Mouse (Mus musculus): ENCODE measurements around the gene Extl2. TPM values are rescaled to one million over a fixed set of nuclear protein-coding genes. Genes with fewer than 3 reads are reported as not detected.

Gene Extl2
- polyA plus RNA-seq (2014; fragmentation: Nextera tagmentation; extraction: Ambion mirVana) = 28.7 and 31.0 TPM in 2 replicates

GRCm38 (mm10) chr3:116006978-116007940 lies at the start of gene Extl2, which contains the start of gene Slc30a7:
TSS of gene Extl2 (plus strand) at chr3:116007462.
TSS of gene Slc30a7 (minus strand) at chr3:116007406.
- ATAC-seq (ENCODE audit: low FRiP score) (peak; percentile 95), DNase-seq (ENCODE audit: low spot score) (peak; percentile 91)
- Histone ChIP-seq H3K36me3 (ENCODE audit: control insufficient read depth, insufficient read depth, low read length) (no peaks in the 10 kb centered on the region), H3K4me1 (replicated peaks; ENCODE audit: control insufficient read depth, insufficient read depth, low read length) (no peaks in the 10 kb centered on the region), H3K9ac (ENCODE audit: low read depth, low read length) (peak within 1 kb of the TSS; percentile 88), H3K27me3 (ENCODE audit: control insufficient read depth, insufficient read depth, low read length) (no peaks in the 10 kb centered on the region), H3K9me3 (ENCODE audit: control insufficient read depth, low read length) (no peaks in the 10 kb centered on the region), H3K4me2 (replicated peaks; ENCODE audit: low read depth, low read length) (peak within 1 kb of the TSS; percentile 92), H3K4me3 (ENCODE audit: low read depth, low read length) (peak within 1 kb of the TSS; percentile 91), H3K27ac (ENCODE audit: low read depth, low read length) (peak within 1 kb of the TSS; percentile 79)
- under 1% methylated on average over 62 of the region's 67 CpGs for WGBS

GRCm38 (mm10) chr3:115961311-115962027 lies 45.8 kb upstream of the Extl2 start:
- ATAC-seq (ENCODE audit: low FRiP score) (no peak), DNase-seq (ENCODE audit: low spot score) (no peak)
- no peaks in the 10 kb centered on the region for H3K27me3 ChIP-seq (ENCODE audit: control insufficient read depth, insufficient read depth, low read length)
- no peak overlapping the region for H3K27ac ChIP-seq (ENCODE audit: low read depth, low read length)
- H3K9me3 ChIP-seq (ENCODE audit: control insufficient read depth, low read length) = no peaks in the 10 kb centered on the region
- H3K4me1 ChIP-seq (replicated peaks; ENCODE audit: control insufficient read depth, insufficient read depth, low read length) = no peaks in the 10 kb centered on the region
- no peak overlapping the region for H3K4me3 ChIP-seq (ENCODE audit: low read depth, low read length)
- no peaks in the 10 kb centered on the region for H3K36me3 ChIP-seq (ENCODE audit: control insufficient read depth, insufficient read depth, low read length)
- 81% methylated on average over 11 of the region's 11 CpGs for WGBS
- no peak overlapping the region for H3K9ac ChIP-seq (ENCODE audit: low read depth, low read length)
- H3K4me2 ChIP-seq (replicated peaks; ENCODE audit: low read depth, low read length) = no peak overlapping the region

GRCm38 (mm10) chr3:115962028-115962415 lies 45.2 kb upstream of the Extl2 start:
- H3K9me3 ChIP-seq (ENCODE audit: control insufficient read depth, low read length) = no peaks in the 10 kb centered on the region
- H3K36me3 ChIP-seq (ENCODE audit: control insufficient read depth, insufficient read depth, low read length) = no peaks in the 10 kb centered on the region
- ATAC-seq (ENCODE audit: low FRiP score) (no peak), DNase-seq (ENCODE audit: low spot score) (no peak)
- no peaks in the 10 kb centered on the region for H3K4me1 ChIP-seq (replicated peaks; ENCODE audit: control insufficient read depth, insufficient read depth, low read length)
- no peak overlapping the region for H3K9ac ChIP-seq (ENCODE audit: low read depth, low read length)
- no peaks in the 10 kb centered on the region for H3K27me3 ChIP-seq (ENCODE audit: control insufficient read depth, insufficient read depth, low read length)
- H3K27ac ChIP-seq (ENCODE audit: low read depth, low read length) = no peak overlapping the region
- H3K4me3 ChIP-seq (ENCODE audit: low read depth, low read length) = no peak overlapping the region
- 57% methylated on average over 4 of the region's 4 CpGs for WGBS
- no peak overlapping the region for H3K4me2 ChIP-seq (replicated peaks; ENCODE audit: low read depth, low read length)

- Histone ChIP-seq H3K27me3 (ENCODE audit: control insufficient read depth, insufficient read depth, low read length) (no peaks in the 10 kb centered on the region), H3K4me1 (replicated peaks; ENCODE audit: control insufficient read depth, insufficient read depth, low read length) (no peaks in the 10 kb centered on the region), H3K4me2 (replicated peaks; ENCODE audit: low read depth, low read length) (no peak overlapping the region), H3K27ac (ENCODE audit: low read depth, low read length) (no peak overlapping the region), H3K4me3 (ENCODE audit: low read depth, low read length) (no peak overlapping the region), H3K36me3 (ENCODE audit: control insufficient read depth, insufficient read depth, low read length) (no peaks in the 10 kb centered on the region), H3K9ac (ENCODE audit: low read depth, low read length) (no peak overlapping the region), H3K9me3 (ENCODE audit: control insufficient read depth, low read length) (no peaks in the 10 kb centered on the region)
- DNase-seq (ENCODE audit: low spot score) (no peak), ATAC-seq (ENCODE audit: low FRiP score) (no peak)
- 93% methylated on average over 1 of the region's 1 CpGs for WGBS
Measured at GRCm38 (mm10) chr3:115963597-115963996, 43.7 kb upstream of the Extl2 start.

GRCm38 (mm10) chr3:115964071-115964470 lies 43.2 kb upstream of the Extl2 start:
- no peak for ATAC-seq (ENCODE audit: low FRiP score)

GRCm38 (mm10) chr3:115968745-115969530 lies 38.3 kb upstream of the Extl2 start:
- Histone ChIP-seq H3K4me2 (replicated peaks; ENCODE audit: low read depth, low read length) (no peak overlapping the region), H3K27me3 (ENCODE audit: control insufficient read depth, insufficient read depth, low read length) (no peaks in the 10 kb centered on the region), H3K36me3 (ENCODE audit: control insufficient read depth, insufficient read depth, low read length) (no peaks in the 10 kb centered on the region), H3K9me3 (ENCODE audit: control insufficient read depth, low read length) (no peaks in the 10 kb centered on the region), H3K4me1 (replicated peaks; ENCODE audit: control insufficient read depth, insufficient read depth, low read length) (no peaks in the 10 kb centered on the region), H3K9ac (ENCODE audit: low read depth, low read length) (no peak overlapping the region), H3K27ac (ENCODE audit: low read depth, low read length) (no peak overlapping the region), H3K4me3 (ENCODE audit: low read depth, low read length) (no peak overlapping the region)
- 90% methylated on average over 10 of the region's 10 CpGs for WGBS
- ATAC-seq (ENCODE audit: low FRiP score) = 0 out of 2 replicates have a peak, but pooled peaks have one; percentile 45
- DNase-seq (ENCODE audit: low spot score) = no peak

More at GRCm38 (mm10) chr3:115964071-115964470, 43.2 kb upstream of the Extl2 start:
- no peaks in the 10 kb centered on the region for H3K36me3 ChIP-seq (ENCODE audit: control insufficient read depth, insufficient read depth, low read length)
- no peaks in the 10 kb centered on the region for H3K4me1 ChIP-seq (replicated peaks; ENCODE audit: control insufficient read depth, insufficient read depth, low read length)
- H3K9ac ChIP-seq (ENCODE audit: low read depth, low read length) = no peak overlapping the region
- no peak overlapping the region for H3K27ac ChIP-seq (ENCODE audit: low read depth, low read length)
- H3K9me3 ChIP-seq (ENCODE audit: control insufficient read depth, low read length) = no peaks in the 10 kb centered on the region
- 85% methylated on average over 5 of the region's 5 CpGs for WGBS
- no peak for DNase-seq (ENCODE audit: low spot score)
- no peaks in the 10 kb centered on the region for H3K27me3 ChIP-seq (ENCODE audit: control insufficient read depth, insufficient read depth, low read length)
- H3K4me3 ChIP-seq (ENCODE audit: low read depth, low read length) = no peak overlapping the region
- H3K4me2 ChIP-seq (replicated peaks; ENCODE audit: low read depth, low read length) = no peak overlapping the region

DNA sequence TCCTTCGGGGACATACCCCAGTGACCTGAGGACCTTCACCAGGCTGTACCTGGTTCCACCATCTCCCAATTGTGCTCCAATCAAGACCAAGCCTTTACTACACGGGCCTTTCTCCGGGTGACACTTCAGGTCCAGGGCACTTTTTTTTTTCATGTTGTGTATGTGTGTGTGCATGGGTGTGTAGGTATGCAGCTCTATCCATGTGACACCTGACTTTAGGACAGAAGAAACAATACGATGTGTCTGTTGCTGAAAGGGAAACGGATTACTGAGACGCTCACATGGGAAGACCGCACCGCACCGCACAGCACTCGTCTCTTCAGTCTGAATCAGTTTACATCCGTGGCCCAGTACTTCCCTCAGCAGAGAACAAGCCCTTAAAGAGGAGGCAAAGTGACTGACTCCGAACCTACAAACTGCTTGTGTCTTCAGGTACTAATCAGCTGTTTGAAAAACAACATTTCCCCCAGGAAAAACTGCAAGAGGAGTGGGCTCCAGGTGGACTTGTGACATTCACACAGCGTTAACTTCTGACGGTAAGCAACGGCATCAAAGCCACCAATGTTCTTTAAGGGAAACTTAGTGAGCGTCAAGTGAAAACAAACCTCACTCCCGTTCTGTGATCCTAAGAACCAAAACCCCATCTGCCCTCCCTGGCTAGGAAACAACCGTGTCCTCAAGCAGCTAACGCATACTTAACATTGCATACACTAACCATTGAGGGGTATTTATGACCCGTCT lies 36.0 kb upstream of the Extl2 start:
- Histone ChIP-seq H3K4me2 (replicated peaks; ENCODE audit: low read depth, low read length) (no peak overlapping the region), H3K36me3 (ENCODE audit: control insufficient read depth, insufficient read depth, low read length) (no peaks in the 10 kb centered on the region; the same call in 1 of the 2 replicates), H3K4me3 (ENCODE audit: low read depth, low read length) (no peak overlapping the region), H3K27me3 (ENCODE audit: control insufficient read depth, insufficient read depth, low read length) (no peaks in the 10 kb centered on the region), H3K9ac (ENCODE audit: low read depth, low read length) (no peak overlapping the region), H3K27ac (ENCODE audit: low read depth, low read length) (no peak overlapping the region), H3K4me1 (replicated peaks; ENCODE audit: control insufficient read depth, insufficient read depth, low read length) (no peaks in the 10 kb centered on the region), H3K9me3 (ENCODE audit: control insufficient read depth, low read length) (no peaks in the 10 kb centered on the region)
- ATAC-seq (ENCODE audit: low FRiP score) (no peak), DNase-seq (ENCODE audit: low spot score) (no peak)
- WGBS = 95% methylated on average over 20 of the region's 20 CpGs
